Mouse (Mus musculus) spleen, adult 2 months (tissue): ENCODE results near the gene Gm7073. TPM values are rescaled to one million over a fixed set of nuclear protein-coding genes. Genes with fewer than 3 reads are reported as not detected.

Experiments used
- DNase-seq, 2 experiments: peaks; one replicate each; pipeline versions ENCODE4 v3.0.0 to v3.0.0-alpha.2; 2012 to 2021; ENCODE audit warnings: low spot score in 2 of 2, low read depth in 1 of 2
- H3K27ac ChIP-seq: fragments of 200-500 bp; 2 replicates; pipeline ENCODE4 v1.5.1; 2012; ENCODE audit warnings: low read length, inconsistent platforms; ENCODE audit not compliant: insufficient read depth
- H3K27me3 ChIP-seq: fragments of 200-500 bp; 2 replicates; pipeline ENCODE4 v1.6.1; 2012; ENCODE audit warnings: mild to moderate bottlenecking, moderate library complexity, low read length, inconsistent platforms; ENCODE audit not compliant: control insufficient read depth, insufficient read depth
- H3K36me3 ChIP-seq: fragments of 200-500 bp; 2 replicates; pipeline ENCODE4 v1.6.1; 2012; ENCODE audit warnings: mild to moderate bottlenecking, low read length, inconsistent platforms; ENCODE audit not compliant: control insufficient read depth, insufficient read depth
- H3K4me1 ChIP-seq: fragments of 200-500 bp; 2 replicates; pipeline ENCODE4 v1.6.1; 2011; ENCODE audit warnings: inconsistent platforms; ENCODE audit not compliant: control insufficient read depth, insufficient read depth, insufficient read length
- H3K4me3 ChIP-seq: fragments of 200-500 bp; 2 replicates; pipeline ENCODE4 v1.5.1; 2011; ENCODE audit warnings: mild to moderate bottlenecking, inconsistent platforms; ENCODE audit not compliant: insufficient read depth, insufficient read length; ENCODE audit errors: extremely low read depth
- CTCF ChIP-seq: fragments of 200-500 bp; IDR thresholded peaks from 2 replicates; pipeline ENCODE4 v1.5.1; 2011; ENCODE audit warnings: mild to moderate bottlenecking, inconsistent platforms; ENCODE audit not compliant: insufficient read depth, insufficient read length, insufficient replicate concordance; ENCODE audit errors: extremely low read depth
- POLR2A ChIP-seq: fragments of 200-500 bp; IDR thresholded peaks from 2 replicates; pipeline ENCODE4 v1.6.1; 2011; ENCODE audit warnings: low read depth, low read length, inconsistent platforms
- WGBS: fragments of 180-500 bp; shearing (Covaris S2); methylation state at CpG from one replicate; pipeline ENCODE4 v1.1.7; 2018; 5-methylcytosine and 5-hydroxymethylcytosine counted together
- polyA plus RNA-seq: library from polyadenylated mRNA; depleted of rRNA; stranded (reverse); fragments of >200 nt; gene quantifications from 2 replicates; pipeline ENCODE4 v1.2.3, GENCODE M21; 2012

Gene Gm7073
- polyA plus RNA-seq, 1 experiment, result not detected

- TF ChIP-seq POLR2A (no peak), CTCF (no peak)
- Histone ChIP-seq H3K27ac (no peak overlapping the region), H3K4me3 (no peak overlapping the region), H3K27me3 (no peaks in the 10 kb centered on the region; the same call in 1 of the 2 replicates), H3K36me3 (no peaks in the 10 kb centered on the region), H3K4me1 (no peaks in the 10 kb centered on the region)
- 50% methylated on average over 1 of the region's 1 CpGs for WGBS
- no peak for DNase-seq
These were observed 6.4 kb upstream of the Gm7073 start for GRCm38 (mm10) chrX:60545444-60545843.

GRCm38 (mm10) chrX:60544098-60544497 lies 5.0 kb upstream of the Gm7073 start:
- Histone ChIP-seq H3K36me3 (no peaks in the 10 kb centered on the region), H3K4me1 (no peaks in the 10 kb centered on the region), H3K27me3 (no peaks in the 10 kb centered on the region; the same call in 1 of the 2 replicates), H3K27ac (no peak overlapping the region), H3K4me3 (no peak overlapping the region)
- WGBS, result 61% methylated on average over 4 of the region's 4 CpGs
- no peak for DNase-seq
- TF ChIP-seq CTCF (no peak), POLR2A (no peak)

- DNase-seq, result no peak
These were observed 3.9 kb upstream of the Gm7073 start for GRCm38 (mm10) chrX:60542901-60543300.

GRCm38 (mm10) chrX:60503995-60504394 lies 35.1 kb downstream of the Gm7073 start:
- no peak for TF ChIP-seq CTCF
- TF ChIP-seq POLR2A, result no peak
- Histone ChIP-seq H3K36me3 (no peaks in the 10 kb centered on the region), H3K4me1 (no peaks in the 10 kb centered on the region), H3K27me3 (no peaks in the 10 kb centered on the region), H3K4me3 (no peak overlapping the region), H3K27ac (no peak overlapping the region)
- DNase-seq, result no peak

More at GRCm38 (mm10) chrX:60542901-60543300, 3.9 kb upstream of the Gm7073 start:
- WGBS, result 61% methylated on average over 1 of the region's 1 CpGs
- Histone ChIP-seq H3K27me3 (no peaks in the 10 kb centered on the region; the same call in 1 of the 2 replicates), H3K36me3 (no peaks in the 10 kb centered on the region), H3K4me3 (no peak overlapping the region), H3K27ac (no peak overlapping the region), H3K4me1 (no peaks in the 10 kb centered on the region)
- TF ChIP-seq POLR2A (no peak), CTCF (no peak)

- no peaks in the 10 kb centered on the region for H3K36me3 ChIP-seq
- DNase-seq, result no peak
- no peaks in the 10 kb centered on the region for H3K4me1 ChIP-seq
- H3K4me3 ChIP-seq, result no peak overlapping the region
- no peaks in the 10 kb centered on the region for H3K27me3 ChIP-seq
- no peak overlapping the region for H3K27ac ChIP-seq
- TF ChIP-seq CTCF (no peak), POLR2A (no peak)
- WGBS, result 81% methylated on average over 1 of the region's 1 CpGs
These were observed 41.3 kb downstream of the Gm7073 start for GRCm38 (mm10) chrX:60497750-60498149.

- Histone ChIP-seq H3K36me3 (no peaks in the 10 kb centered on the region), H3K27ac (no peak overlapping the region), H3K4me1 (no peaks in the 10 kb centered on the region), H3K27me3 (no peaks in the 10 kb centered on the region), H3K4me3 (no peak overlapping the region)
- no peak for DNase-seq
- no peak for TF ChIP-seq CTCF
- TF ChIP-seq POLR2A, result no peak
These were observed 43.7 kb downstream of the Gm7073 start for GRCm38 (mm10) chrX:60495308-60495707.

- Histone ChIP-seq H3K4me3 (no peak overlapping the region), H3K27ac (no peak overlapping the region), H3K4me1 (no peaks in the 10 kb centered on the region), H3K36me3 (no peaks in the 10 kb centered on the region), H3K27me3 (no peaks in the 10 kb centered on the region)
- TF ChIP-seq CTCF, result peak; percentile 7; the same call in 1 of the 2 replicates
- no peak for TF ChIP-seq POLR2A
- 21% methylated on average over 2 of the region's 2 CpGs for WGBS
- no peak for DNase-seq
These were observed 75.3 kb downstream of the Gm7073 start for GRCm38 (mm10) chrX:60463786-60464185.
